Mouse (Mus musculus) limb, embryonic 11.5 days (tissue): ENCODE measurements around the gene Rnd2. TPM values are rescaled to one million over a fixed set of nuclear protein-coding genes. Genes with fewer than 3 reads are reported as not detected.
A peak's percentile ranks its signal among the peaks of the same experiment; 100 is the strongest.

Experiments used
- ATAC-seq: fragments of 200-750 bp; cut with Nextera tagmentation; 2 replicates; pipeline ENCODE4 v1.8.0; 2017; ENCODE audit warnings: low read depth; ENCODE audit not compliant: insufficient number of reproducible peaks, low FRiP score, low TSS enrichment
- DNase-seq: peaks from one replicate; pipeline ENCODE4 v3.0.0-alpha.2; 2015; ENCODE audit warnings: low spot score
- H3K27ac ChIP-seq: fragments of 300-500 bp; sonication (generic); replicated peaks from 2 replicates; pipeline ENCODE4 v1.5.1; 2014; ENCODE audit warnings: low read depth, mild to moderate bottlenecking, low read length
- H3K27me3 ChIP-seq: fragments of 300-500 bp; sonication (generic); 2 replicates; pipeline ENCODE4 v1.6.1; 2014; ENCODE audit warnings: mild to moderate bottlenecking, low read length, mixed read lengths; ENCODE audit not compliant: control insufficient read depth, insufficient read depth
- H3K36me3 ChIP-seq: fragments of 300-500 bp; sonication (generic); 2 replicates; pipeline ENCODE4 v1.6.1; 2014; ENCODE audit warnings: mild to moderate bottlenecking, low read length, moderate library complexity, mixed read lengths; ENCODE audit not compliant: control insufficient read depth, insufficient read depth
- H3K4me1 ChIP-seq: fragments of 300-500 bp; sonication (generic); 2 replicates; pipeline ENCODE4 v1.6.1; 2014; ENCODE audit warnings: low read length, mixed read lengths; ENCODE audit not compliant: control insufficient read depth, insufficient read depth
- H3K4me2 ChIP-seq: fragments of 300-500 bp; sonication (generic); 2 replicates; pipeline ENCODE4 v1.6.1; 2014; ENCODE audit warnings: low read depth, mild to moderate bottlenecking, moderate library complexity; ENCODE audit not compliant: severe bottlenecking
- H3K4me3 ChIP-seq: fragments of 300-500 bp; sonication (generic); 2 replicates; pipeline ENCODE4 v1.5.1; 2014; ENCODE audit warnings: low read depth, low read length
- H3K9ac ChIP-seq: fragments of 300-500 bp; sonication (generic); 2 replicates; pipeline ENCODE4 v1.6.1; 2014; ENCODE audit warnings: mild to moderate bottlenecking, low read length
- H3K9me3 ChIP-seq: fragments of 300-500 bp; sonication (generic); 2 replicates; pipeline ENCODE4 v1.6.1; 2016; ENCODE audit warnings: low read length; ENCODE audit not compliant: control insufficient read depth
- WGBS: fragments of 180-500 bp; shearing (Covaris S2); extraction: QIAGEN DNeasy Blood & Tissue Kit; methylation state at CpG from one replicate; pipeline ENCODE4 v1.1.7; 2014; 5-methylcytosine and 5-hydroxymethylcytosine counted together
- polyA plus RNA-seq: library from polyadenylated mRNA; unstranded; fragments of >200 nt; fragmentation: Nextera tagmentation; extraction: Ambion mirVana; gene quantifications from 2 replicates; pipeline ENCODE4 v1.2.1, GENCODE M21; 2014

The Rnd2 gene
- polyA plus RNA-seq: 4.7 and 4.8 TPM in 2 replicates

GRCm38 (mm10) chr11:101464211-101465100, at the start of gene Rnd2:
TSS of gene Rnd2 (plus strand) at chr11:101464999.
- DNase-seq (peak; percentile 49), ATAC-seq (0 out of 2 replicates have a peak, but pooled peaks have one; percentile 11)
- H3K9me3 ChIP-seq: no peaks in the 10 kb centered on the region
- peak within 1 kb of the TSS; percentile 71 for H3K4me3 ChIP-seq
- H3K27ac ChIP-seq: 0 out of 2 replicates have a peak within 1 kb of the TSS, but pooled peaks have one; percentile 12
- H3K4me2 ChIP-seq: peak within 1 kb of the TSS; percentile 98
- H3K27me3 ChIP-seq: no peaks in the 10 kb centered on the region
- peak within 1 kb of the TSS; percentile 53 for H3K9ac ChIP-seq
- no peaks in the 10 kb centered on the region for H3K36me3 ChIP-seq
- WGBS: 7% methylated on average over 12 of the region's 12 CpGs
- peaks cover 38% of the 10 kb centered on the region for H3K4me1 ChIP-seq

- Histone ChIP-seq H3K9me3 (no peaks in the 10 kb centered on the region), H3K4me1 (no peaks in the 10 kb centered on the region), H3K4me3 (no peak overlapping the region), H3K9ac (no peak overlapping the region), H3K27ac (no peak overlapping the region), H3K36me3 (peaks cover 15% of the 10 kb centered on the region; the same call in 1 of the 2 replicates), H3K4me2 (no peak overlapping the region), H3K27me3 (no peaks in the 10 kb centered on the region)
- ATAC-seq (no peak), DNase-seq (no peak)
- 90% methylated on average over 2 of the region's 2 CpGs for WGBS
These were observed 49.5 kb upstream of the Rnd2 start for GRCm38 (mm10) chr11:101415306-101415705.

- DNase-seq: peak; percentile 28
- Histone ChIP-seq H3K27me3 (no peaks in the 10 kb centered on the region), H3K4me1 (no peaks in the 10 kb centered on the region), H3K4me3 (peak overlapping the region; percentile 86), H3K9ac (peak overlapping the region; percentile 90), H3K27ac (no peak overlapping the region), H3K4me2 (peak overlapping the region; percentile 62), H3K9me3 (no peaks in the 10 kb centered on the region), H3K36me3 (peaks cover 9% of the 10 kb centered on the region; the same call in 1 of the 2 replicates)
- WGBS: 3% methylated on average over 11 of the region's 11 CpGs
- ATAC-seq: no peak
These were observed 48.2 kb upstream of the Rnd2 start for GRCm38 (mm10) chr11:101416433-101417100.

- Histone ChIP-seq H3K4me1 (no peaks in the 10 kb centered on the region), H3K9me3 (no peaks in the 10 kb centered on the region), H3K27me3 (no peaks in the 10 kb centered on the region), H3K9ac (peak within 1 kb of the TSS; percentile 90), H3K27ac (no peak within 1 kb of the TSS), H3K36me3 (peaks cover 8% of the 10 kb centered on the region; the same call in 1 of the 2 replicates), H3K4me3 (peak within 1 kb of the TSS; percentile 86), H3K4me2 (peak within 1 kb of the TSS; percentile 62)
- ATAC-seq (peak; percentile 74; the same call in 1 of the 2 replicates), DNase-seq (peak; percentile 95)
- WGBS: under 1% methylated on average over 45 of the region's 45 CpGs
These were observed 47.5 kb upstream of the Rnd2 start, which contains the start of gene Aarsd1 for GRCm38 (mm10) chr11:101417101-101417855. TSS of gene Aarsd1 (minus strand) at chr11:101417615.

- DNase-seq (no peak), ATAC-seq (no peak)
- H3K4me1 ChIP-seq: no peaks in the 10 kb centered on the region
These were observed 45.8 kb upstream of the Rnd2 start for GRCm38 (mm10) chr11:101418991-101419390.

GRCm38 (mm10) chr11:101419610-101420009, 45.2 kb upstream of the Rnd2 start:
- ATAC-seq: no peak
- Histone ChIP-seq H3K9me3 (no peaks in the 10 kb centered on the region), H3K4me2 (no peak overlapping the region), H3K4me1 (no peaks in the 10 kb centered on the region), H3K36me3 (no peaks in the 10 kb centered on the region), H3K27ac (no peak overlapping the region), H3K27me3 (no peaks in the 10 kb centered on the region), H3K4me3 (no peak overlapping the region), H3K9ac (no peak overlapping the region)
- WGBS: 19% methylated on average over 3 of the region's 3 CpGs
- DNase-seq: no peak

More at GRCm38 (mm10) chr11:101418991-101419390, 45.8 kb upstream of the Rnd2 start:
- 59% methylated on average over 6 of the region's 6 CpGs for WGBS
- Histone ChIP-seq H3K36me3 (no peaks in the 10 kb centered on the region), H3K4me3 (no peak overlapping the region), H3K9ac (no peak overlapping the region), H3K27ac (no peak overlapping the region), H3K4me2 (no peak overlapping the region), H3K27me3 (no peaks in the 10 kb centered on the region), H3K9me3 (no peaks in the 10 kb centered on the region)

- no peaks in the 10 kb centered on the region for H3K36me3 ChIP-seq
- no peaks in the 10 kb centered on the region for H3K9me3 ChIP-seq
- H3K27ac ChIP-seq: no peak overlapping the region
- H3K4me3 ChIP-seq: no peak overlapping the region
- ATAC-seq: no peak
- H3K4me1 ChIP-seq: no peaks in the 10 kb centered on the region
- no peaks in the 10 kb centered on the region for H3K27me3 ChIP-seq
- H3K4me2 ChIP-seq: no peak overlapping the region
- no peak overlapping the region for H3K9ac ChIP-seq
- DNase-seq: no peak
- 88% methylated on average over 5 of the region's 5 CpGs for WGBS
These were observed 44.7 kb upstream of the Rnd2 start for GRCm38 (mm10) chr11:101420148-101420547.
